Mouse (Mus musculus) cerebellum, postnatal 25 days (tissue): ENCODE measurements at regions not wholly inside any gene's neighbourhood (a gene's known extent, or its start where the extent isn't known, plus 50 kb on each side); places are given as distances from the start of the nearest gene placed in this dataset.

Experiments used
- DNase-seq, 2 experiments: peaks; one replicate each; pipeline ENCODE4 v3.0.0; 2021; ENCODE audit warnings: mixed read lengths in 2 of 2

- no peak for DNase-seq
These were observed 150.5 kb upstream of the Wdr11 start for GRCm38 (mm10) chr7:129441085-129441617.

GRCm38 (mm10) chr7:129469496-129469895 lies 122.2 kb upstream of the Wdr11 start:
- peak in 1 of 2 experiments; percentile 3 for DNase-seq

GRCm38 (mm10) chr7:129483736-129484135 lies 107.9 kb upstream of the Wdr11 start:
- DNase-seq, result no peak

GRCm38 (mm10) chr7:129506894-129507293 lies 84.8 kb upstream of the Wdr11 start:
- peak in 1 of 2 experiments; percentile 15 for DNase-seq

- DNase-seq, result no peak
These were observed 82.0 kb upstream of the Wdr11 start for GRCm38 (mm10) chr7:129509631-129510132.

- no peak for DNase-seq
These were observed 77.0 kb upstream of the Wdr11 start for GRCm38 (mm10) chr7:129514619-129515018.

- DNase-seq, result no peak
These were observed 67.2 kb upstream of the Wdr11 start for GRCm38 (mm10) chr7:129524369-129524915.

- DNase-seq, result no peak
These were observed 65.7 kb upstream of the Wdr11 start for GRCm38 (mm10) chr7:129525985-129526384.

GRCm38 (mm10) chr7:129528263-129528662 lies 63.4 kb upstream of the Wdr11 start:
- no peak for DNase-seq

- DNase-seq, result peak in 1 of 2 experiments; percentile 4
These were observed 58.2 kb upstream of the Wdr11 start for GRCm38 (mm10) chr7:129533366-129533905.
